Mouse (Mus musculus) kidney, adult 8-10 months (tissue): ENCODE results near the gene Izumo1r.

Experiments
- DNase-seq, 2 experiments: peaks; one replicate each; pipeline ENCODE4 v3.0.0; 2022

The Izumo1r gene

DNA sequence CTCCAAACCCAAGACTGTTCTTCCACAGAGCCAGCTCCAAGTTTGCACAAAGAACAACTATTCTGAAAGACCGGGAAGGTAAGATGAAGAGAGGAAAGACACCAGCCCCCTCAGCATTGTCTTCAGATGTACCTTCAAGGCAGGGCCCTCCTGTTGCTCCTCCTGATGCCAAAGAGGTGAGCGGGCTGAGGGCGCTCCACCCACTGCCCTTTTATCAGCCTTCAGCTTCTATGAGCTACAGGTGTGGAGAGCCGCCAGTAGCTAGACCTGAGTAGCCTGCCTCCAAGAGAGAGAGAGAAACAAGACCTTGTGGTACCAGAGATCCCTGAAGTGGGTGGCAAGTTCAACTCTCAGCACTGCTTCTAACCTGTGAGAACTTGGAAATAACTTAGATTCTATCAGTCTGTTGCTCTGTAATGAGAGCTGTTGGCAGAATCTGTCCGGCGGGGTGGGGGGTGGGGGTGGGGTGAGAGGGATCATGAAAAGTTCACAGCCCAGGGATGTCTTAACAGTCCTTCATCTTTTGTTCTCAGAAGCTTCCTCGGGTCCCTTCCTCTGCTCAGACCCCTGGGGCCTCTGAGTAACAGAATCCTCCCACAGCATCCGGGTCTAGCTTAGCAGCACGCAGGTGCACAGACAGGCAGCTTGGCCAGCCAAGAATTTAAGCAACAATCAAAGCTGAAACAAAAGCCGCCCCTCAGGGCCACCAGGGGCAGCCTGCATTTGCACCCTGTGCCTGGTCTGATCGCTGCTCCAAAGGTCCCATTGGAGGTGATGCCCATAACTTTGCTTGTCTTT, at the start of gene Izumo1r:
Izumo1r (minus strand) TSS at position 369 of the 798 bp plus-strand sequence.
- no peak for DNase-seq

DNA sequence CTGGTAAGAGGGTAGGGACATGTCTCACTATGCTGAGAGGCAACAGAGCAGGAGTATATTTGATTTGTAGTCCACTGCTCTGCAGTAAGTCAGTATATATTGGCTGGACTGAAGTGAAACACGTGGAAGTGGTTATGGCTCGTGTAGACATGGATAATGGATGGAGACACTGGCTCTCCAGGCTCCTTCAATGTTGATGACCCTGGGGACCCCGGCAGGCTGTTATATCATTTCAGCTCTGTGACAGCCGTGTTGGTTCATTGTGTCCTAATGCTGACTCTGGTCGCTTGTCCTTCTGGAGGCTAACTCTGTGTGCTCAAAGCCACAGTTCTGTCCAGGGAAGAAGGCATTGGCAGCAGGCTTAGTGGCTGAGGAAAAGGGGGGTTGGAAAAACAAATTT, 47.3 kb upstream of the Izumo1r start:
- no peak for DNase-seq

DNA sequence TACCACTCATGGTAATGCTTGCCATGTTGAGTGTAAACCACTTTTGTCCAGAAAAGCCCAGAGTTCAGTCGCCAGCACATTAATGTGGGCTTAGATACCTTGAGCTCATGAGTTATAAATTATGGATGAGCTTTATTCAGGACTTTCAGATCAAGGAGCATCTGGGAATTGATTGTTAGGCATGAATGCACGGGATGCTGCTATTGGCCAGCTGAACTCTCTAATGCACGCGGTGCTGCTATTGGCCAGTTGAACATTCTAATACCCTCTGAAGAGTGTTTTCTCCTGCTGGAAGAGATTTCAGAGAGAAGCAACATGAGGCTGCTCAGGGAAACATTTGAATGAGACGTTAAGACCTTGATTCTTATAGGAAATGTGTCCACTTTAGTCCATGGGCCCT, 45.1 kb upstream of the Izumo1r start:
- no peak for DNase-seq

DNA sequence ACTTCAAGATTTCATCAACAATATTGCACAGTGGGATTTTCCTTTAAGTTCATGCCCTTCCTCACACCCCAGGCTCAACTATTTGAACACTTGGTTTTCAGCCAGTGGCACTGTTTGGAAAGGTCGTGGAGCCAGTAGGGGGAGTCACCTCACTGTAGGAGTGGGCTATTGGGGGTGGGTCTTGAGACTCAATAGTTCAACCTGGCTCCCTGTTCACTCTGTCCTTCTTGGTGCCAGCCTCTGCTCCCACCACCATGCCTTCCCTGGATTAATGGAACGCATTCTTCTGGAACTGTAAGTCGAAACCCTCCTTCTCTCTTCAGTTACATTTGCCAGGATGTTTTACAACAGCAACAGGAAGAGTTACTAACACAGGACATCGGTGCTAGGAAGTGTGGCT, 42.9 kb upstream of the Izumo1r start:
- DNase-seq: no peak

DNA sequence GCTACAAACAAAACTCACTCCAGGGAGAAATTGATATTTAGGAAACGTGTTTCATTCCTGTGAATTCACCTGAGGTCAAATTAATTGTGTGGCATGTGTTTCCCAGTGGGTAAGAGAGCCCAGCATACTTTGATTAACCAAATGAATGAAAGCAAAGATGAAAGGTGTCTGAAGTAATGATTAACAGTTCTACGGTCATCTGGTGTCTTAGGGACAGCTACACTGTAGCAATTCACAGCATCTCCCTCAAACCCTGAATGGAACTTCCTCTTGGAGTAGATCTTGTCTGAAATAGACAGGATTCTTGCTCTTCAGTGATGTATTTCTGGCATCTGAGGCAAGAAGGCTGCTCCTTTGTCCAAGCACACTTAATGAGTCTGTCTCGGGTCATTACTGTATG, 42.2 kb upstream of the Izumo1r start:
- no peak for DNase-seq

DNA sequence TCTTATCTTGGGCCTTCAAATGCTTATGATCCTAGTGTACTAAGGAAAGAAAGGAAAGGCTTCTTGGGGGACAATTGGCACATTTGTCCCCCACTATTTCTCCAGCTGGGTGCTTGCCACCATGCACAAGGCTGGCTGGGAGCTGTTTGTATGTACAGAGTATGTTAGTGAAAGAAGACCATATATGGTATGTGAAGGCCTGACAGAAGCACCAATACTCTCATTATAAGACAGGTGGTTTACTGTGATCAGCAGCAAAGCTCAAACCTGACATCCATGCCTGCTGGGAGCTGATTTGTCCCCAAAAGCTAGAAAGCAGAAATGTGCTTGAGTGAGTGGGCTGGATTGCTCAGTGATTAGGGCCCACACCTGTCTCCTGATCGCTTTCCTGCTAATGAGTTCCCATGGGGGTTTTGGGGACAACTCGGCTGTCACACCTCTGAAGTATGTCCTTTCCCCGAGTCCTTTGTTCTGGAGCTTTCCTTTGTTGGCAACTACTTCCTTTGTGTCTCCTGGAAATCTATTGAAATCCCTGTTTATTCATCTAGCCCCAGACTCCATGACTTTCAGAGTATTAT, 38.5 kb upstream of the Izumo1r start:
- DNase-seq: no peak

DNA sequence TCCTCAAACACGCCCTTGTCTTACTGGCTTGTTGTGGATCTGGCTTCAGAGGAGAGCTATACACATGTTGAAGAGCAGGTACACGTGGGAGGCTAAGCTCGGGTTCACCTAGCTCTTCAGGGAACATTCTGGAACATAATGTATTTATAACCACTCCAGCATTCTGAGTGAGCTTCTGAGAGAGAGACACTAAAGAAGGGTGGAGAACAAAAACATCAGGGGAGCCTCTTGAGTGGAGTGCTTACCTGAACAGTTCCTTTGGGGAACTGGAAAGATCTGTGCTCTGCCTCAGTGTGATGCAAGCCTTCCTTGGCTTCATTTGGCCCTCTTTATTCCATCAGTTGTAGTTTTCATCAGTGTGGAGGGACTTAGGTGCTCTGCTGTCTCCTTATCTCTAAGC, 35.9 kb upstream of the Izumo1r start:
- no peak for DNase-seq

DNA sequence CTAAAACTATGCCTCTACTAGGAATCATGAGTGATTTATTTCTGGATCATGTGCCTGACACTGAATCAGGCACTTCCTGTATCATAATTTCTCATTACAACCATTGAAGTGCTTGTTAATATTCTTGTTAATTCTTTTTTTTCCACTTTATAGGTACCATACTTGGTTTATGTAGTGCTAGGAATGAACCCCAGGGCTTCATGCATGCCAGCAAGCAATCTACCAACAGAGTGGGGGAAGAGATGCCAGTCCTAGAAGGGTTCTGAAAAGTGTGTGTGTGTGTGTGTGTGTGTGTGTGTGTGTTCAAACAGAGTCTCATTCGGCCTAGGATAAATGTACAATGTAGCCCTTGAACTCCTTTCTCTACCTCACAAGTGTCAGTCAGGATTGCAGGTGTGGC, 33.6 kb upstream of the Izumo1r start:
- DNase-seq: no peak

DNA sequence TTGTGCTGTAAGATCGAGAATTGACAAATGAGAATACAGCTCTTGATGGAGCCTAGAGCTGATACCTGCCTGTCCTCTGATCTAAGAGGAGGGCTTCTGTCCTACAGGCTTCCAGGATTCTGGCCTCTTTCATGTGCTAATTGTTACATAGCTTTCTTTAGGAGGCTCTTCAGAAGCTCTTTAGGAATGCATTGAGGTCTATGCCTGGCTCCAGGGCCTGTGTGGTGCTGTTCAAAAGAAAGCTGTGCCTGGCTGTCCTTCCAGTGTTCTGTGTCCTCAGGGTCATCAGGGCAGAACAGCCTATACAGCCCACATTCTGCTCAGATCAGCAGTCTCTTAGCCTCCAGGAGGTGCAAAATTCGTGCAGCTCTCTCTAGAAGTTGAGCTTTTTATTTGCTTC, 31.1 kb upstream of the Izumo1r start:
- DNase-seq: no peak

DNA sequence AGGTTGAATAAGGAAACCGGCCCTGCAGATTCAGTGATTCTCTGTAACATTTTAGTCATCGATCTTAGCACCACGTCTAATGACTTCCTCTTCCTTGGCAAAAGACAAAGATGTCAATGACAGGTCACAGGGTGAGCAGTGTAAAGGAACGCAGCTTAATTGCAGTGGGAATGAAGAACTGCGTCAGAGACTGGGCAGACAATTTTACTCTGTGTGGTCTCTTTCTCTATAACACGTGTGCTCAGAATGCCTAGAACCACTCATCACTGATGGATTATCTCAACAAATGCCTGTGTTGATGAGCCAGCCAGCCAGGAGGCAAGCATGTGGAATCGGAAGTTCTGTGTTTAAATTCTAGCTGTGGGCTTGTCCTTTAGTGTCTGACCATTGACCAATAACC, 28.2 kb upstream of the Izumo1r start:
- DNase-seq: no peak

DNA sequence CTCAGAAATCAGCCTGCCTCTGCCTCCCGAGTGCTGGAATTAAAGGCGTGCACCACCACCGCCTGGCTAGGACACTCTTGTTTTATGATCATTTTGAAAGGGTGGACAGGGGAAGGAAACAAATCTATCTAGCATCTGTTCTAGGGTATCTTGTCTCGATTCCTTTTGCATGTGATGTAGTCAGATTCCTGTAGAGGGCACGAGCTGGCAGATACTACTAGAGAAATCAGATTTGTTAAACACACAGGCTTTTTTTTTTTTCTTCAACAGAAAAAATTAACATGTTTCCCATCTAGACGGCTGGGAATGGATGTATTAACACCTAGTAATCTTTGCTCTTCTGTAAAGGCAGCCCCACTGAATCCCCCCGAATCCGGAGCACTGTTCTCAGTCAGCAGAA, 27.5 kb upstream of the Izumo1r start:
- no peak for DNase-seq

DNA sequence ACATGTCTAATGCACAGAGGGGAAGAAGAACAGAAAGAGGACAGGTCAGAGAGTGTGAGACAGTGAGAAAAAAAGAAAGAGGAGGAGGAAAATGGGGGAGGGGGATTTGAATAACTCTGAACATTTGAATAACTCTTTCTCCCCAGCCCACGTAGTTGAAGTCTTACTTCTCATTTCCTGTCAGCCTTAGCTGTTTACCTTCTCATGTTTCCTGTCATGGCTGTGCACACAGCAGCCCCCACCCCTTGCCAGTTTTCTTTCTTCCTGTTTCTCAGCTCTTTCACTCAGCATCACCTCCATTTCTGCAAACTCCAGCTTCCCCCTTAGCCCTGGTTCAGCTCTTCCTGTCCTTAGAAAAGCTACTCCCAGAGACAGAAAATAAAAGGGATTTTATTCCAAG, 22.8 kb upstream of the Izumo1r start:
- no peak for DNase-seq

DNA sequence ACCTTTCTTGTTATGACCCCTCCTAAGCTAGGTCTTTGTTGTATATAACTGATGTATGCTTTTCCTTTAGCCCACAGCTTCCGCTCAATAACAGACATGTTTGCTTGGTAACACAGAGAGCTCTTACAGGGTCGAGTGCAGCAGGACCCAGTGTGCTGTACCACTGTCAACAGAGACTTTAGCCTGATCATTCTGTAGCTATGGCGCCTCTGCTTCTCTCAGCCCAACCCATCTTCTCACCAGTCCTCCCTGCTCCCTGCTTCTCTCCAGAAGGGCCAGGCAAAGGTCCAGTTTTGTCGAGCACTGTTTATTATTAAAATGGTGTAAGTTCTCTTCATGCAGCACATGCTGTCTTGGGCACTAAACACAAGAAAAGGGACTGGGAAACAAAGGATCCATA, 19.9 kb upstream of the Izumo1r start:
- no peak for DNase-seq

DNA sequence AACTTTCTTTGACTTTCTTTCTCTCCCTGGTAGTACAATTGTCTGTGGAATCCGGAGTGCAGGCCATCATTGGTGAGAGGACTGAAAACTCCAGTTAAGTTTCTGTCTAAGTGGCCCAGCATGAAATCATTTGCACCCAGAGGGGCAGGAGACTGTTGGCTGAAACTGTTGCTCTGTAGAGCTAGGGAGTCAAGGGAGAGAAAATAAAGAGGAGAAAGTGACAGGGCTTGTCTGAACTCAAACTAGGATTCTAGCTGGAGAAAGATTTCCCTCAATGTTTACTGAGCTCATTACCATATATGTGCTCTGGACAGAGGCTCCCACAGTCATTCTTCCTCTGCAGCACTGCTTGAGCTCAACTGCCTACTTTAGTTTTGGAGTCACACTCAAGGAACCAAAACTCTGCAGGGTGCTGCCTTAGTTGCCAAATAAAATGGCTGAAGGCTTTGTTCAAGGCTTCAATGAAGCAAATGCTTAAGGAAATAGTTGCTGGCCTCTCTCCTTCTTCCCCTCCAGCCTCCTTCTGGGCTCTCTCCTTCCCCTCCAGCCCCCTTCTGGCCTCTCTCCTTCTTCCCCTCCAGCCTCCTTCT, 18.3 kb upstream of the Izumo1r start:
- DNase-seq: no peak

DNA sequence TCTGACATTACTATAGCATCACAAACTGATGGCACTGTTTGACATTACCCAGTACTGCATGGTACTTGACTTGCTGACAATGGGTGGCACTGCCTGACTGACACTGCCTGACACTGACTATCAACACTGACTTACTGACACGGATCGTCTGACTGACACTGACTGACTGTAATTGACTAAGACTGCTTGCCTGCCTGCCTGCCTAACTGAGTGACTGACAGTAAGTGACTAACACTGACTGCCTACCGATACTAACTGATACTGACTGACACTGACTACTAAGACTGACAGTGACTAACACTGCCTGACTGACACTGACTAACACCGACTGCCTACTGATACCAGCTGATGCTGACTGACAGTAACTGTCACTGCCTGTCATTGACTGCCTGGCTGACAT, 17.5 kb upstream of the Izumo1r start:
- DNase-seq: no peak

DNA sequence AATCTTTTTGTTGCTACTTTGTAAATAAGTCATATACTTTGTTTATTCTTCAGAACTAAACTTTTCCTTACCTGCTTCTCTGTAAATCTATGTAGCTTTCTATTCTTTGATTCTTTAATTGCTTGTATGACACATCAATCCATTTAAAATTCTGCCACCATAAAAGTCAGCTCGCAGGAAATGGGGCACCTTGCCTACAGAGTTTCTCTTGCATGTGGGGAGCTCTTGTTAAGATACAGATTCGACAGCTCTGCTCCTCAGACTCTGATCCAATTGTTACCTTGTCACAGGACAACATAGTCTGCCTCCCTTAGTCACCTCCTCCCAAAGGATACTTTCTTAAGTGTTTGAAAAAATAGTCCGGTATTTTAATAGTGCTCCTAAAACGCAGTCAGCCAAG, 16.9 kb upstream of the Izumo1r start:
- no peak for DNase-seq

DNA sequence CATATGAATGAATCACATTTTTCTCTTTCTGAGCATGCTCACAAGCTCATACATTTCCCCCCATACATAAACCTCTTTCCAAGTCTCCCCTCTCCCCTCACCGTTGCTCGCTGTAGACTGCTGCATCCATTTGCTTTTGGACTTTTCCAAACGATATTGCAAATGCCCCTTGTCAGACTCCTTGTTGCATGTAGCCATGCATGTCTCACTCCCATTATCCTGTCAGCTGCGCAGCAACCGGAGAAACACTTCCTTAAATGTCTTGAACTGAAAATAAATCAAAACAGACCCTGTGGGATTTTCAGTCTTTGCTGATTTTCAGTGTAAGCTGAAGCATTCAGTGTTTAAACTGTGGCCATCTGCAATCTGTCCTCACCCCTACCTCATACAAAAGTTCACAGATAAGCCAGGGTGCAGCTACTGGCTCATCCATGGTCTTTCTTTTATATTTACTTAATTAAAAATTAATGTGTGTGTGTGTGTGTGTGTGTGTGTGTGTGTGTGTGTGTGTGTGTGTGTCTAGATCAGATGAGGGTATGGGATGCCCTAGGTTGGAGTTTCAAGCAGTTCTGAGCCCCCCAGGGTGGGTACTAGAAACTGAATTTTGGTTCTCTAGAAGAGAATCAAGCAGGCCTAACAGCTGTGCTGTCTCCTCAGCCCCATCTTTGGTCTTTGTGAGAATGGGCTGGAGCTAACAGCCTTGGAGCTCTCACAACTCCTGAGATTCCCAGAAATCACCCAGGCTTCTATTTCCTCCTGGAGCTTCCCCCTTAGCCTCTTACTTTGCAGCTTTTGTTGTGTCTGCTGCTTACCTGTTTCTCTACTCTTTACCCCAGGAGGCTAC, 15.3 kb upstream of the Izumo1r start:
- no peak for DNase-seq

DNA sequence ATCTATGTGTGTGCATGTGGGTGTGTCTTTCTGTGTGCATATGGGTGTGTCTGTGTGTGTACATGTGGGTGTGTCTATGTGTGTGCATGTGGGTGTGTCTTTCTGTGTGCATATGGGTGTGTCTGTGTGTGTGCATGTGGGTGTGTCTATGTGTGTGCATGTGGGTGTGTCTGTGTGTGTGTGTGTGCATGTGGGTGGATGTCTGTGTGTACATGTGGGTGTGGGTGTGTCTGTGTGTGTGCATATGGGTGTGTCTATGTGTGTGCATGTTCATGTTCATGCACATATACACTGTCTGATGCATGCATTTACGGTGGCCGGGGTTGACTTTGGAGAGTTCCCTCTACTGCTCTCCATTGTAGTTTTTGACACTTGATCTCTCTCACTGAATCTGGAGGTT, 13.9 kb upstream of the Izumo1r start:
- no peak for DNase-seq

DNA sequence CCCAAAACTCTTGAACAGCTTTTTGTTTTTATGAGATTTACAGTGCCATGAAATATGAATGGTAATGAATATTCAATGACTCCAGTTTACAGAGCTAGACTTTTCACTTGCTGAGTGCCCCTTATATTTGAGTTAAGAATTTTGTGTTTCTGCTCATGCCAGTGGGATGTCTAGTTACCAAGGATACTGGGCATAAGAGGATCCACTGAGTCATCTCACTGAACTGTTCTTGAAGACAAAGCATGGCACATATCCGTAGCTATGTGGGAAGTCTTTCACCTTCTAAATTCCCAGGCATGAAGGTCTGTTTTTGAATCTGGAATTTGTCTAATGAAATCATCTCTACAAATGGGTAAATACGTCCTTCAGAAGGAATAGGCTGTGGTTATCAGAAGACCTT, 8.3 kb upstream of the Izumo1r start:
- no peak for DNase-seq

DNA sequence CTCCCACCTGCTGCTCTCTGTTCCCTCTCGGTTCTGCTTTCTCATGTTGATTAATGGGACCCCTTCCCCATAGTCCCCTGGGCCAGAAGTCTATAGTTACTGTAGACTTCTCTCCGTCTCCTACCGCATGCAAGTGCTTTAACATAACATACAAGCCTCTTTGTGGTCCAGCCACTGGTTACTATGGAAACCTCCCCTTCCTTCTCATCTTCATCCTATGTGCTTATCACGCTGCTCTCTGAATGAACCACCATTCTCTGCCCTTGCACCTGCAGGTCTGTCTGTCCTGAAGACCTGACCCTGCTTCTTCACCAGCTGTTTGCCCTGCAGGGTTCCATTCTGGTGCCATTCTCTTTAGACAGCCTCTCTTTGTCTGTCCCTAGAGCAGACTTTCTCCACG, 6.2 kb upstream of the Izumo1r start:
- no peak for DNase-seq

DNA sequence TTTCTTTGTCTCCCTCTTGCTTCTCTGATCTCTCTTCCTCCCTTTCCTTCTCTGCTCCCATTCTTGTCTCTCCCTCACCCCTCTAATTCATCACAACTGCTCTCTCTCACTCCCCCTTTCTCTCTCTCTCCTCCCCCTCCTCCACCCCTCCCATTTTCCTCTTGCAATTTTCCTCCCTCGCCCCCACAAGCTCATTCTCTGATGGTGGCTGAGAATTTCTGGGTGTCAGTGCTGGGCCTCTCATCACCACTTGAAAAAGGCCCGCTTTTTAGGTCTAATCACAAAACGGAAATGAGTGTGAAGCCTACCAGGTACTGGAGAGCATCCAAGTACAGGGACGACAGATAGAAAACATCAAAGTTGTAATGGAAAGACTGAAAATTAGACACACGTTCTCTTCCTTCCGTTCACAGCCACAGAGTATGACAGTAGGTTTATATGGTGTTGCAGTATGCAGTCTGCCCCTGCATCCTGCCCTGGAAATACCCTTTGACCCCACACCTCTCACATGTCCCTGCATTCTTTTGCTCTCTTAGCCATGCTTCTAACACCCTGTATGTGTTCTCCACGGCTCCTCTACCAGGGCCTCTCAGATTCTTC, 4.2 kb upstream of the Izumo1r start:
- DNase-seq: no peak

DNA sequence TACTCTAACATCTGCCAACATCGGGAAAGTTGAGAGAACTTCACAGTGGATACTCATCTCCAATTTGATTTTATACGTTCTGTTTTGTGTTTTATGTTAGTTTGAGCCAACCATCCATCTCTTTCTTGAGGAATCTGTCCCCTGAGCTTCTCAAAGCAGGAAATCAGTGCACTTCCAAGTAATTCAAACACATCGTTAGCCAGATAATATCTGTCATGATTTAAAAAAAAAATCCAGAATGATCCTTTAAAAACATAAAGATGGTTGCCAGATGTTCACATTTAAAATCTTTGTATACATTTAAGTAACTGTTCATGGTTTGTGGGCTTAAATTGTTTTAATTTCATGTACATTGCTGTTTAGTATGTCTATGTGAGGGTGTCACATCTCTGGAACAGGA, 2.2 kb upstream of the Izumo1r start:
- DNase-seq: no peak

DNA sequence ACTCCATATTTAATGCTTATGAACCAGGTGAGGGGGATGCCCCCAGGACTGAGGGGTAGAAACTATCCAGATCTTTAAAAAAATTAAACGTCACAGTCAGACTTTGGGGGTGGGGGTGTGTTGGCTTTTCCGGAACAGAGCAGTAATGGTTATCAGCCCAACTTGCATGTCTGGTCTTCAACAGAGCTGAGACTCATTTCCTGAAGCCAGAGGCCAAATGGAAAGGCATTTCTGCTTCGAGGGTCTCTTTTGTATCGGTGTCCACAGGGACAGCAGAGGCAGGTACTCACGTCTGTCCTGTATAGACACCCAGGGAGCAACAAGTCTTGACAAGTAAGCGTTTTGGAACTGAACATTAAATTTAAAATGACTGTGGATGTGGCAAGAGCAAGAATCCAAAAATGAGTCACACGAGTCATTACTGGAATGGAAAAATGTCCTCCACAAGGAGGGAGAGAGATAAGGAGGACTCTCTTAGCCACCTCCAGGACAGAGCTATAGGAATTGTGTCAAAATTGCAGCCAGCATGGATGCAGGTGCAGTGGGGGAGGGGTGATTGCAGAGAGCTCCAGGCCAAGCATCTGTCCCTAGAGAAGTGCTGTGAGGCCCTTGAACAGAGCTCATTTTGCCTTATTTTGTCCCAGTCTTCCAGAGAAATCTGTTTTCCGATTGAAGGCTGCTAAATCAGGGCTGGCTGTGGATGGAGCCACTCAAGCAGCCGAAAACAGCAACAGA, 1.2 kb upstream of the Izumo1r start:
- no peak for DNase-seq
